Mouse (Mus musculus) c-Kit-positive CD71-negative TER-119-negative erythroid progenitor cells, embryonic 14.5 days (primary cell): ENCODE data around the gene Arhgef17.

ENCODE experiments used
- DNase-seq: peaks from one replicate; pipeline ENCODE4 v3.0.0-alpha.2; 2013; ENCODE audit warnings: low read depth

The Arhgef17 gene

GRCm38 (mm10) chr7:100911791-100912190 is 20.1 kb downstream of the Arhgef17 start:
- no peak for DNase-seq

DNA sequence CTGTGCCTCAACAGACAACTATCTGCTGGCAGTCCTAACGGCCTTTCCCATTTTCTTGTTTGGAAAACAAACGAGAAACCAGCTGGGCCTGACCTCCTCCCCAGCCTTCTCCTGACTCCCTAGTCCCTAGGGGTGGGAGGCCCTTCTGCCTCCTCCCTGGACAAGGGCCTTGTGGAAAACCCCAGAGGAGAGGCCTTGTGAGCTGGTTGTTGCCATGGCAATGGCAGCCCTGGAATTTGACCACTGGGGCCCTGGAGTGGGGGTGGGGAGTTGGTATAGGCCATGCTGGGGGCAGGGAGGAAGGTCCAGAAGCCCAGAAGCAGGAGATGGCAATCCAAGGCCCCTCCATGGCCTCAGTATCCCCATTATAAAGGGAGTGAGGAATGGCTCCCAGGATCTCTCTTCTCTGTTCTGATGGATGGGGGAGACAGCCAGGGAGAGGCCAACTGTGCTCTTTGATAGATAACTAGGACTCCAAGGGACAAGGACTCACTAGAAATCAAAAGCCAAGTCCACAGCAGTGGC is 20.6 kb downstream of the Arhgef17 start:
- no peak for DNase-seq

DNA sequence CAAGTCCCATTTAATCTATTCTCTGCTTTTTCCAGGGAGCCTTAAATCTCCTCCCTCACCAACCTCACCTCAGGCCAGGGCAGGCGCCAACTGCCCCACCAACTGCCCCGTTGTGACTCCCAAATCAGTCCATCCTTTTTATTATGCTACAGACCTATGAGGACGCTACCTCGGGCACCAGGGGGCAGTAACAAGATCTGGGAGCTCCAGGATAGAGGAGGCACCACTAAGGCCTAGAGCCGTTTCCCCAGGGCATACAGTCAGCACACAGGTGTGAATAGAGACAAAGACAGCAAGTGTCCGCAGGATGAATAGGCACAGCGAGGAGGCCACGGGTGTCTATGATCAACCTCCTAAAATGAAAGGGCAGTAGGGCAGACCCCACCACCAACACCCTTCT is 23.3 kb downstream of the Arhgef17 start:
- no peak for DNase-seq

DNA sequence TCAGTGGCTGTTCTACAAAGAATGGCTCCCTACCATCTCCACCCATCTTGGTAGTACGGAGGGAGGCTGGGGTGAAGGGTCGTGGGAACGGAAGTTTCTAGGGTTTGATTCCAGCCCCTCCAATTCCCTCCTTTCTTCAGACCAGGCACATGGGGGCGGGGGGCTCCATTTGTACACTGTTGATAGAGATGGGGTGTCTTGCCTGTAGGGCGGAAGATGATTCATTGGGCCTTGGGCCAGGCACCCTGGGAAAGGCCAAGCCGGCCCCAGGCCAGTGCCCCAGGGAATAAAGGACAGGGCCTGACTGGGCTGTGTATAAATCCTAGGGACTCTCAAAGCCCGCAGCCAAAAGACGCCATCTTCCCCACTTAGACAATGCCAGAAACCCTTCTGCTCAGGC is 23.8 kb downstream of the Arhgef17 start:
- DNase-seq, result no peak

DNA sequence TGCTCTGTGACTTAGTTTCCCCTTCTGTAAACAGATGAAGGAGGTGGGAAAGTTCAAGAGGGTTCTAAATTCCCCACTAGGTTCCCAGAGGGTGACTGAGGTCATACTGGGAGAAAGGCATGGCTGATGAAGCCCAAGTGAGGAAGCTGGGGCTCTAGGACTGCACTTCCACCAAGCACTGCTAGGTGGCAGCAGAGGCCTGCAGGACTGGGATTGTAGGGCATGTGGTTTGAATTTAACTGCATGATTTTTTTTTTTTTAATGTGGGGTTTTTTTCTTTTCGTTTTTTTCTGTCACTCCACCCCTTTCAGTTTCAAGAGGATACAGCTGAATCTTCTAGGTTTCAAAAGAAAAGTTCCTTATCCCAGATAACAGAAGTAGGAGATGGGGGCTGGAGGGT is 24.7 kb downstream of the Arhgef17 start:
- peak; percentile 80 for DNase-seq

- DNase-seq, result no peak
Observed at GRCm38 (mm10) chr7:100906029-100906789, 25.7 kb downstream of the Arhgef17 start.

GRCm38 (mm10) chr7:100905037-100905436 is 26.9 kb downstream of the Arhgef17 start:
- no peak for DNase-seq

GRCm38 (mm10) chr7:100904612-100905011 is 27.3 kb downstream of the Arhgef17 start:
- no peak for DNase-seq

GRCm38 (mm10) chr7:100902451-100903137 is 29.3 kb downstream of the Arhgef17 start:
- DNase-seq, result no peak

DNA sequence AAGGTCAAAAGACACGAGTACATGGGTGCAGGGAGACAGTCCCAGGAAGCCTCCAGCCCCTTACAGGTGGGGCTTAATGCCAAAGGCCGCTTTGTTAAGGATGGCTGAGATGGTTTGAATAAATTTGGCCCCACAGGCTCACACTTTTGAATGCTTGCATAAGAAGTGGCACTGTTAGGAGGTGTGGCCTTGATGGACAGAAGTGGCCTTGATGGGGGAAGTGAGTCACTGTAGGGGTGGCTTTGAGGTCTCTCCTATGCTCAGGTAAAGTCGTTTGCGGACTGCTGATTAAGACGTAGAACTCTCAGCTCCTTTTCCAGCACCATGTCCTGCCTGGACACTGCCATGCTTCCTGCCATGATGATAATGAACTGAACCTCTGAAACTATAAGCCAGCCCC is 34.1 kb downstream of the Arhgef17 start:
- no peak for DNase-seq

GRCm38 (mm10) chr7:100894833-100895226 is 37.1 kb downstream of the Arhgef17 start:
- no peak for DNase-seq

- DNase-seq, result no peak
Observed at GRCm38 (mm10) chr7:100894057-100894832, 37.7 kb downstream of the Arhgef17 start.

DNA sequence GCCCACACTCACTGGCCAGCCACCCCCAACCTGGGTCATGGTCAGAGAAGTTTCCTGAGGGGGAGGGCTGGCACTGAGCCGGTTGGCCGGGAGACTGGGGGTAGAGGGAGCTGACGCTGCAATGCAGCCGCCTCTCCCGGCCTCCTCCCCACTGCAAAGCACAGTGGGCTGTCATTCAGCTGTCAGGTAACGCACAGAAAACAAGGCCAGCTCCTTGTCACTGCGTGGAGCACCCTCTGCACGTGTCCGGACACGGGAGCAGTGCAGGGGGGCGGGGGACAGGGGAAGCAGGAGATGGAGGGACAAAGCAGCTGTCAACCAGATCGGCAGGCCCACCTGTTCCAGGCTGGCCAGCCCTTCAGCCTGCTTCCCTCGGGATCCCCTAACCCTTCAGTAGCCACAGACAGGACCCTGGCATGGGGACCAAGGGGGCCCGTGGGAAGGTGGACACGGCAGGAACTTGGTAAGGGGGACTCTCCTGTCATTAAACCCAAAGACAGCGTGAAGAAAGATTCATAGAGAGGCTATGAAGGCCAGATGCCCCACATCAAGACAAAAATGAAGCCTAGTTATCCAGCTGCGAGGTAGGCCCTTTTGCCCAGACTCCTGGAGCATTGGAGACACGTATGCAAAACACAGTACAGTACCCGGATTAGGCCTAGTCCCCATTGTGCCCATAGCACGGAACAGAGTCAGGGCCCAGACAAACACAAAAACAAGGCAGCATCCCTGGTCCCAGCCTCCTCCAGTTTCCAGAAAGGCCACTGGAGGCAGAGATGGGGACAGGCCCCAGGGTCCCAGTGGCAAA is 38.5 kb downstream of the Arhgef17 start:
- DNase-seq, result no peak

- DNase-seq, result peak; percentile 60
Observed at GRCm38 (mm10) chr7:100886535-100886934, 45.4 kb downstream of the Arhgef17 start.

- no peak for DNase-seq
Observed at GRCm38 (mm10) chr7:100884460-100884859, 47.4 kb downstream of the Arhgef17 start.

DNA sequence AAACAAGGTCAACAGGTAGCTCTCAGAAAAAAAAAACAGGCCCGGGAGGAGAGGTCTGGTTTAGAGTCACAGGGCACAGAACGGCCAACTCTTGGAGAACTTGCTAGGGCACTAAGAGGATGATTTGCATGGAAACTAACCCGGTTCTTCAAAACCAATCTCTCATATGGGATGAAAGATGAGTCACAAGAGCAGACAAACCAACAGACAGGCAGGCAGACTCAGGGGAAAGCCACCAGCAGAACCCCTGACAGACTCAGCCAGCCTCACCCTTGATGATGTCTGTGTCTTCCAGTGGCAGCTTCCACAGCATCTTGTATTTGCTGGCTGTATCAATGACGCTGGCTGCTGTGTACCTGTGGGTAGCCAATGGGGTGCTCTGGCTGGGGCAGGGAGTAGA is 50.0 kb downstream of the Arhgef17 start:
- no peak for DNase-seq

- no peak for DNase-seq
Observed at GRCm38 (mm10) chr7:100881531-100881930, 50.4 kb downstream of the Arhgef17 start.

DNA sequence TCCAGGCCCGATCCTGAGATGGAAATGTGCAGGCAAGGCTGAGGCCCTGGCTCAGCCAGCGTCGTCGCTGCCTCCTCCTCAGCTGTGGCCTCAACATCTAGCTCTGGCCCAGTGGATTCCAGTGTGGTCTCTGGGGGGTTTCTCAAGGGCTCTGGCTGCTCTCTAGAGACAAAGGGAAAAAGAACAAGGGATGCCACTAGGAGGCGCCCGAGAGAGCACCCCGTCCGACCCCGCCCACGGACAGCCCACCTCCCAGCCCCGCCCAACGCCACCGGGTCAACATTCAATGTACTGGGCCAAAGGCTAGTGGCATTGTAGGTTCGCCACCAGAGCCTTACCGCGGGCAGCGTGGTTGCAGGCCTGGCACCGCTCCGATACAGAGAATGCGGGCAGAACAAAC is 52.3 kb downstream of the Arhgef17 start:
- DNase-seq, result peak; percentile 66

- DNase-seq, result no peak
Observed at GRCm38 (mm10) chr7:100876771-100877170, 55.1 kb downstream of the Arhgef17 start.

GRCm38 (mm10) chr7:100876293-100876692 is 55.6 kb downstream of the Arhgef17 start:
- DNase-seq, result no peak

- DNase-seq, result no peak
Observed at GRCm38 (mm10) chr7:100875822-100876221, 56.1 kb downstream of the Arhgef17 start.

DNA sequence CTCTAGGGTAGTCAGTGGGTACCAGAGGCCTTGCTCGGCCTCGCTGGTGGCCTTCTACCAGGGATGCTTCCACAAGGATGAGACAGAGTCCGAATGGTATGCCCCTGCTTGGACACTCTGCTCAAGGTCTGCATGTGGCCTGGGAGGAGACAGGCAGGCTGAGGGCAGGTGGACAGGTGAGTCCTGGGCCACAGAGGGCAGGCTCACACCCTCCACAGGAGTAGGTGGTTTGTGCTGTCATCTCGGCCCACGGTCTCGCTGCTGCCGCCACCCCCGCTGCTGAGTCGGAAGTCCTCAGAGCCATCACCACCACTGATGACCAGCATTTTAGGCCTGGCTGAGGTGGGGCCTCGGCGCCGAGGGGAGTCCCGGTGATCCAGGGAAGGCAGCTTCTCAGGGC is 58.7 kb downstream of the Arhgef17 start:
- DNase-seq, result no peak
